Mouse (Mus musculus) liver, adult 2 months (tissue): ENCODE measurements around the gene Fam71f1. TPM values are rescaled to one million over a fixed set of nuclear protein-coding genes. Genes with fewer than 3 reads are reported as not detected.

Experiments
- DNase-seq: peaks from one replicate; pipeline ENCODE4 v3.0.0-alpha.2; 2011; ENCODE audit warnings: low read depth, low spot score; ENCODE audit errors: extremely low read depth
- H3K27ac ChIP-seq: fragments of 200-500 bp; replicated peaks from 2 replicates; pipeline ENCODE4 v1.5.1; 2012; ENCODE audit warnings: low read depth, mild to moderate bottlenecking, control low read depth, inconsistent platforms, low read length; ENCODE audit not compliant: insufficient read depth
- H3K27me3 ChIP-seq: fragments of 200-500 bp; 2 replicates; pipeline ENCODE4 v1.6.1; 2012; ENCODE audit warnings: mild to moderate bottlenecking, moderate library complexity, low read length, inconsistent platforms; ENCODE audit not compliant: control insufficient read depth, insufficient read depth
- H3K36me3 ChIP-seq: fragments of 200-500 bp; 2 replicates; pipeline ENCODE4 v1.6.1; 2012; ENCODE audit warnings: low read length, inconsistent platforms; ENCODE audit not compliant: control insufficient read depth, insufficient read depth
- H3K4me1 ChIP-seq: fragments of 200-500 bp; 2 replicates; pipeline ENCODE4 v1.6.1; 2011; ENCODE audit warnings: low read length; ENCODE audit not compliant: control insufficient read depth, insufficient read depth
- H3K4me3 ChIP-seq: fragments of 200-500 bp; 2 replicates; pipeline ENCODE4 v1.5.1; 2011; ENCODE audit warnings: low read depth, mild to moderate bottlenecking, control low read depth, low read length, moderate library complexity; ENCODE audit not compliant: insufficient read depth
- H3K79me2 ChIP-seq: fragments of 200-500 bp; 2 replicates; pipeline ENCODE4 v1.6.1; 2012; ENCODE audit warnings: inconsistent platforms, mild to moderate bottlenecking, low read length, moderate library complexity; ENCODE audit not compliant: control insufficient read depth, insufficient read depth
- H3K9ac ChIP-seq: fragments of 200-500 bp; 2 replicates; pipeline ENCODE4 v1.6.1; 2012; ENCODE audit warnings: low read depth, mild to moderate bottlenecking, control low read depth, inconsistent platforms, low read length
- CTCF ChIP-seq: fragments of 200-500 bp; IDR thresholded peaks from 2 replicates; pipeline ENCODE4 v1.5.1; 2011; ENCODE audit warnings: low read depth, low read length, control low read depth
- POLR2A ChIP-seq: fragments of 200-500 bp; IDR thresholded peaks from 2 replicates; pipeline ENCODE4 v1.6.1; 2011; ENCODE audit warnings: low read length, control low read depth; ENCODE audit not compliant: insufficient read depth; ENCODE audit errors: extremely low read depth
- WGBS: fragments of 180-500 bp; shearing (Covaris S2); methylation state at CpG from one replicate; pipeline ENCODE4 v1.1.7; 2018; 5-methylcytosine and 5-hydroxymethylcytosine counted together
- polyA plus RNA-seq: library from polyadenylated mRNA; depleted of rRNA; stranded (reverse); fragments of >200 nt; gene quantifications from 2 replicates; pipeline ENCODE4 v1.2.3, GENCODE M21; 2012
- total RNA-seq: library from RNA; depleted of rRNA; stranded (reverse); fragments of >200 nt; gene quantifications from 2 replicates; pipeline ENCODE4 v1.2.3, GENCODE M21; 2014

Fam71f1 gene
- total and polyA plus RNA-seq, 2 experiments, result not detected

GRCm38 (mm10) chr6:29279293-29279692, 39.6 kb upstream of the Fam71f1 start, which contains the start of gene Fam71f2:
Gene Fam71f2, plus strand, starts transcription at chr6:29279593.
- TF ChIP-seq CTCF (no peak), POLR2A (no peak)
- no peak for DNase-seq
- H3K79me2 ChIP-seq, result no peaks in the 10 kb centered on the region; the same call in 1 of the 2 replicates
- H3K9ac ChIP-seq, result no peak within 1 kb of the TSS; the same call in 1 of the 2 replicates
- no peaks in the 10 kb centered on the region for H3K27me3 ChIP-seq
- H3K4me1 ChIP-seq, result peaks cover 3% of the 10 kb centered on the region; the same call in 1 of the 2 replicates
- 89% methylated on average over 8 of the region's 8 CpGs for WGBS
- H3K27ac ChIP-seq, result no peak within 1 kb of the TSS
- no peaks in the 10 kb centered on the region for H3K36me3 ChIP-seq
- no peak within 1 kb of the TSS for H3K4me3 ChIP-seq

GRCm38 (mm10) chr6:29280671-29281070, 38.3 kb upstream of the Fam71f1 start:
- Histone ChIP-seq H3K4me1 (peaks cover 3% of the 10 kb centered on the region; the same call in 1 of the 2 replicates), H3K9ac (no peak overlapping the region), H3K27me3 (no peaks in the 10 kb centered on the region), H3K4me3 (no peak overlapping the region), H3K79me2 (no peaks in the 10 kb centered on the region), H3K36me3 (no peaks in the 10 kb centered on the region), H3K27ac (no peak overlapping the region)
- no peak for DNase-seq
- TF ChIP-seq CTCF (no peak), POLR2A (no peak)
- WGBS, result 67% methylated on average over 7 of the region's 7 CpGs

GRCm38 (mm10) chr6:29286870-29287269, 32.1 kb upstream of the Fam71f1 start:
- no peaks in the 10 kb centered on the region for H3K36me3 ChIP-seq
- TF ChIP-seq POLR2A, result no peak
- TF ChIP-seq CTCF, result no peak
- no peaks in the 10 kb centered on the region for H3K4me1 ChIP-seq
- H3K27ac ChIP-seq, result no peak overlapping the region
- H3K9ac ChIP-seq, result no peak overlapping the region
- WGBS, result 88% methylated on average over 7 of the region's 7 CpGs
- H3K4me3 ChIP-seq, result no peak overlapping the region
- no peaks in the 10 kb centered on the region for H3K27me3 ChIP-seq
- DNase-seq, result no peak
- no peaks in the 10 kb centered on the region for H3K79me2 ChIP-seq

GRCm38 (mm10) chr6:29287481-29287880, 31.5 kb upstream of the Fam71f1 start:
- WGBS, result 78% methylated on average over 6 of the region's 6 CpGs
- Histone ChIP-seq H3K4me3 (no peak overlapping the region), H3K9ac (no peak overlapping the region), H3K27ac (no peak overlapping the region), H3K79me2 (no peaks in the 10 kb centered on the region), H3K36me3 (no peaks in the 10 kb centered on the region), H3K27me3 (no peaks in the 10 kb centered on the region), H3K4me1 (no peaks in the 10 kb centered on the region)
- DNase-seq, result no peak
- TF ChIP-seq CTCF (no peak), POLR2A (no peak)

- TF ChIP-seq POLR2A, result no peak
- TF ChIP-seq CTCF, result no peak
- WGBS, result 78% methylated on average over 5 of the region's 5 CpGs
- H3K79me2 ChIP-seq, result no peaks in the 10 kb centered on the region
- H3K36me3 ChIP-seq, result no peaks in the 10 kb centered on the region
- no peak overlapping the region for H3K9ac ChIP-seq
- DNase-seq, result no peak
- no peaks in the 10 kb centered on the region for H3K4me1 ChIP-seq
- no peak overlapping the region for H3K4me3 ChIP-seq
- no peaks in the 10 kb centered on the region for H3K27me3 ChIP-seq
- no peak overlapping the region for H3K27ac ChIP-seq
Measured at GRCm38 (mm10) chr6:29287944-29288343, 31.0 kb upstream of the Fam71f1 start.

GRCm38 (mm10) chr6:29288651-29289050, 30.3 kb upstream of the Fam71f1 start:
- no peak for TF ChIP-seq CTCF
- no peak for TF ChIP-seq POLR2A
- no peak overlapping the region for H3K27ac ChIP-seq
- no peak overlapping the region for H3K9ac ChIP-seq
- H3K27me3 ChIP-seq, result no peaks in the 10 kb centered on the region
- no peaks in the 10 kb centered on the region for H3K36me3 ChIP-seq
- H3K4me3 ChIP-seq, result no peak overlapping the region
- H3K79me2 ChIP-seq, result no peaks in the 10 kb centered on the region
- 69% methylated on average over 6 of the region's 6 CpGs for WGBS
- DNase-seq, result no peak
- no peaks in the 10 kb centered on the region for H3K4me1 ChIP-seq
